Mouse (Mus musculus) kidney, embryonic 15.5 days (tissue): ENCODE data around the gene Npr1. TPM values are rescaled to one million over a fixed set of nuclear protein-coding genes. Genes with fewer than 3 reads are reported as not detected.
A peak's percentile ranks its signal among the peaks of the same experiment; 100 is the strongest.

Experiments used
- ATAC-seq: fragments of 200-750 bp; cut with Nextera tagmentation; replicated peaks from 2 replicates; pipeline ENCODE4 v1.8.0; 2017; ENCODE audit warnings: moderate TSS enrichment; ENCODE audit not compliant: low FRiP score
- H3K27ac ChIP-seq: fragments of 300-500 bp; sonication (generic); 2 replicates; pipeline ENCODE4 v1.5.1; 2015; ENCODE audit warnings: mild to moderate bottlenecking, inconsistent platforms
- H3K27me3 ChIP-seq: fragments of 300-500 bp; sonication (generic); 2 replicates; pipeline ENCODE4 v1.6.1; 2015; ENCODE audit warnings: inconsistent platforms
- H3K36me3 ChIP-seq: fragments of 300-500 bp; sonication (generic); 2 replicates; pipeline ENCODE4 v1.6.1; 2015; ENCODE audit warnings: inconsistent platforms
- H3K4me1 ChIP-seq: fragments of 300-500 bp; sonication (generic); 2 replicates; pipeline ENCODE4 v1.6.1; 2015; ENCODE audit warnings: inconsistent platforms
- H3K4me2 ChIP-seq: fragments of 300-500 bp; sonication (generic); 2 replicates; pipeline ENCODE4 v1.6.1; 2015; ENCODE audit warnings: moderate library complexity, mild to moderate bottlenecking, inconsistent platforms
- H3K4me3 ChIP-seq: fragments of 300-500 bp; sonication (generic); replicated peaks from 2 replicates; pipeline ENCODE4 v1.5.1; 2015; ENCODE audit warnings: mild to moderate bottlenecking, inconsistent platforms
- H3K9ac ChIP-seq: fragments of 300-500 bp; sonication (generic); 2 replicates; pipeline ENCODE4 v1.6.1; 2015; ENCODE audit warnings: mild to moderate bottlenecking, inconsistent platforms
- H3K9me3 ChIP-seq: fragments of 300-500 bp; sonication (generic); replicated peaks from 2 replicates; pipeline ENCODE4 v1.6.1; 2016; ENCODE audit warnings: inconsistent platforms
- WGBS: fragments of 180-500 bp; shearing (Covaris S2); methylation state at CpG from one replicate; pipeline ENCODE4 v1.1.7; 2015; ENCODE audit warnings: mixed read lengths; 5-methylcytosine and 5-hydroxymethylcytosine counted together
- polyA plus RNA-seq: library from polyadenylated mRNA; unstranded; fragments of >200 nt; fragmentation: Nextera tagmentation; extraction: Ambion mirVana; gene quantifications from 2 replicates; pipeline ENCODE4 v1.2.1, GENCODE M21; 2015

Npr1 gene
- polyA plus RNA-seq, 1 experiment from 2014 or later, result 16.2 TPM

- no peaks in the 10 kb centered on the region for H3K36me3 ChIP-seq
- 18% methylated on average over 7 of the region's 7 CpGs for WGBS
- peaks cover 41% of the 10 kb centered on the region for H3K4me1 ChIP-seq
- peak overlapping the region; percentile 59 for H3K4me2 ChIP-seq
- peak overlapping the region; percentile 31 for H3K4me3 ChIP-seq
- peak overlapping the region; percentile 96 for H3K27ac ChIP-seq
- H3K27me3 ChIP-seq, result no peaks in the 10 kb centered on the region
- peak overlapping the region; percentile 29; the same call in 1 of the 2 replicates for H3K9ac ChIP-seq
- ATAC-seq, result peak; percentile 46
- no peaks in the 10 kb centered on the region for H3K9me3 ChIP-seq
Measured at GRCm38 (mm10) chr3:90447123-90447494, 18.6 kb downstream of the Npr1 start.

DNA sequence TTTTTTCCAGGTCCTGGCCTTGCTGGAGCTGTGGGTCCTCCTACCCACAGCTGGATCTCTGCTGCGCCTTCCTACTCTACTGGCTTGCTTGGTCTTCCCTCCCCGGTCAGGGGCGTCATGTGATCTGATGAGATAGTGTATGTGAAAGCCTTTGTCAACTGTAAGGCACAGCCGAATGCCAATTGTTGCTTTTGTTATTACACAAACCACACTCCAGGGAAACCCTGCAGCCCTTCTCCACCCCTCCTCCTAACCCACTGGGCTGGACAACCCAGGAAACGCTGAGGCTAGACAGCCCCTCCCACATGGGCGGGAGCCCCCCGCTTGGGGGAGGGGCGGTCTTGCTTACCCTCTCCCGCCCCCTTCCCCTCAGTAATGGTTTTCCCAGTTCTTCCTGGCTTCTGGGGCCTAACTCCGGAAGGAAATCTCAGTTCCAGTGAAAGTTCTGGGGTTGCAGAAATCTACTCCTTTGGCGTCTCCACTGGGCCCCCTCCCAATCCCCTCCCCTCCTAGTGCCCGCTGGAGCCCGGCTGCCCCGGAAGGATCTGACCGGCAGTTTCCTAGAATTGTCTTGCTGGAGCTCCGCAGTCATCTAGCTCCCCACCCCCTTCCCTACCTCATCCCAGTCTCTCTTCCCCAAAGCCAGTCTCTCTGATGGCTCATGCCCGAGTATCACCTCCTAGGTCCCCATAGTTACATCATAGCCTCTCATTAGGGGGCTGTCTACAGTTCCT is 19.1 kb downstream of the Npr1 start:
- no peaks in the 10 kb centered on the region for H3K36me3 ChIP-seq
- H3K27me3 ChIP-seq, result no peaks in the 10 kb centered on the region
- peak overlapping the region; percentile 31 for H3K4me3 ChIP-seq
- H3K9me3 ChIP-seq, result no peaks in the 10 kb centered on the region
- peak overlapping the region; percentile 59 for H3K4me2 ChIP-seq
- peaks cover 40% of the 10 kb centered on the region for H3K4me1 ChIP-seq
- H3K27ac ChIP-seq, result peak overlapping the region; percentile 96
- ATAC-seq, result peak; percentile 95
- 1% methylated on average over 17 of the region's 17 CpGs for WGBS
- peak overlapping the region; percentile 29; the same call in 1 of the 2 replicates for H3K9ac ChIP-seq

- peak; percentile 30; the same call in 1 of the 2 replicates for ATAC-seq
- H3K9ac ChIP-seq, result no peak overlapping the region
- H3K4me2 ChIP-seq, result peak overlapping the region; percentile 59
Measured at GRCm38 (mm10) chr3:90445417-90446200, 20.1 kb downstream of the Npr1 start.

GRCm38 (mm10) chr3:90443977-90444376 is 21.7 kb downstream of the Npr1 start:
- Histone ChIP-seq H3K4me2 (no peak overlapping the region), H3K9ac (no peak overlapping the region), H3K9me3 (no peaks in the 10 kb centered on the region), H3K4me3 (no peak overlapping the region), H3K27me3 (no peaks in the 10 kb centered on the region), H3K4me1 (peaks cover 29% of the 10 kb centered on the region), H3K27ac (0 out of 2 replicates have a peak overlapping the region, but pooled peaks have one; percentile 10), H3K36me3 (no peaks in the 10 kb centered on the region)
- ATAC-seq, result no peak
- 87% methylated on average over 3 of the region's 3 CpGs for WGBS

More at GRCm38 (mm10) chr3:90445417-90446200, 20.1 kb downstream of the Npr1 start:
- peaks cover 32% of the 10 kb centered on the region for H3K4me1 ChIP-seq
- peak overlapping the region; percentile 96 for H3K27ac ChIP-seq
- H3K9me3 ChIP-seq, result no peaks in the 10 kb centered on the region
- no peaks in the 10 kb centered on the region for H3K27me3 ChIP-seq
- peak overlapping the region; percentile 31 for H3K4me3 ChIP-seq
- 55% methylated on average over 11 of the region's 11 CpGs for WGBS
- H3K36me3 ChIP-seq, result no peaks in the 10 kb centered on the region

GRCm38 (mm10) chr3:90440756-90441155 is 24.9 kb downstream of the Npr1 start:
- Histone ChIP-seq H3K4me1 (peaks cover 6% of the 10 kb centered on the region), H3K9ac (no peak overlapping the region), H3K36me3 (no peaks in the 10 kb centered on the region), H3K4me2 (no peak overlapping the region), H3K9me3 (no peaks in the 10 kb centered on the region), H3K27me3 (no peaks in the 10 kb centered on the region), H3K4me3 (no peak overlapping the region), H3K27ac (no peak overlapping the region)
- WGBS, result 80% methylated on average over 2 of the region's 2 CpGs
- ATAC-seq, result no peak

DNA sequence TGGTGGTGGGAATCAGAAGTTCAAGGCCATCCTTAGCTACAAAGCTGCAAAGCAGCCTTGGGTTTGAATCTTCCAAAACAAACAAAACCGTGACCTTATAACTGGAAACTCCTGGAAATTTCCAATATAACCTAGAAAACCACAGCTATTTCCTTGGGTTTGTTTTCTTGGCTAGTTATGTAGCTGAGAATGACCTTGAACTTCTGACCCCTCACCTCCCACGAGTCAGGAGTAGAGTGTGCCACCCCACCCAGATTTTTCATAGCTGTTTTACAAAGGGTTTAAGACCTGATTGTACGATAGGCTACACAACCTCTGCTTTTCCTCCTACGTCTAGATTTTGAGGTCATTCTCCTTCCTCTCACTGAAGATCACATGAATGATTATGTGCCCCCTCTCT is 28.5 kb downstream of the Npr1 start:
- no peak for ATAC-seq

GRCm38 (mm10) chr3:90434073-90434730 is 31.5 kb downstream of the Npr1 start:
- H3K4me1 ChIP-seq, result peaks cover 32% of the 10 kb centered on the region
- no peak for ATAC-seq
- H3K27ac ChIP-seq, result peak overlapping the region; percentile 99
- H3K9me3 ChIP-seq, result no peaks in the 10 kb centered on the region
- 48% methylated on average over 11 of the region's 11 CpGs for WGBS
- H3K9ac ChIP-seq, result peak overlapping the region; percentile 34
- H3K4me2 ChIP-seq, result peak overlapping the region; percentile 77
- no peaks in the 10 kb centered on the region for H3K27me3 ChIP-seq
- peaks cover 1% of the 10 kb centered on the region; the same call in 1 of the 2 replicates for H3K36me3 ChIP-seq
- H3K4me3 ChIP-seq, result peak overlapping the region; percentile 80

More for the DNA sequence above, 28.5 kb downstream of the Npr1 start:
- Histone ChIP-seq H3K9ac (no peak overlapping the region), H3K4me1 (peaks cover 8% of the 10 kb centered on the region), H3K4me3 (no peak overlapping the region), H3K27ac (no peak overlapping the region), H3K4me2 (no peak overlapping the region), H3K9me3 (no peaks in the 10 kb centered on the region), H3K36me3 (no peaks in the 10 kb centered on the region), H3K27me3 (no peaks in the 10 kb centered on the region)
- 53% methylated on average over 4 of the region's 4 CpGs for WGBS

- peak within 1 kb of the TSS; percentile 77 for H3K4me2 ChIP-seq
- H3K27ac ChIP-seq, result peak within 1 kb of the TSS; percentile 99
- peaks cover 39% of the 10 kb centered on the region for H3K4me1 ChIP-seq
- H3K27me3 ChIP-seq, result no peaks in the 10 kb centered on the region
- no peaks in the 10 kb centered on the region for H3K9me3 ChIP-seq
- H3K36me3 ChIP-seq, result peaks cover 4% of the 10 kb centered on the region; the same call in 1 of the 2 replicates
- H3K9ac ChIP-seq, result peak within 1 kb of the TSS; percentile 78
- peak; percentile 99 for ATAC-seq
- peak within 1 kb of the TSS; percentile 80 for H3K4me3 ChIP-seq
- WGBS, result under 1% methylated on average over 52 of the region's 52 CpGs
Measured at GRCm38 (mm10) chr3:90433381-90434020, 32.2 kb downstream of the Npr1 start, which contains the start of gene Ints3. Gene Ints3 (minus strand): TSS chr3:90433622.

DNA sequence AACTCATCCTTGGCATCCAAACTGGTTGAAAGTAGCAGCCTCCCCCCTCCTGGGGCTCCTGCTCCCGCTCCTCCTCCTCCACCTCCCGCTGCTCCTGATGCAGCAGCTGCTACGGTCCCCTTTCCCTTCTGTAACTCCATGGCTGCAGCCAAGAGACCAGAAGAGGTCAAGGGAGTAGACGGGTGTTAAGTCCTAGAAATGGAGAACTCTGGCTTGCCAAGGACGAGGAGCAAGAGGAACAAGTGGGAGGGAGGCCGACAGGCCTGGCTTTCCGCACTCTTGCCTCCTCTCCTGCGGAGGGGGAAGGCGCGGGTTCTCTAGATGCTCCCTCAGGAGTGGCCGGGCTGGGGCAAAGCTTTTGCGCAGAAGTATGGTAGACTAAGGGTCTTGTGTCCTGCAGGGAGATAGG is 32.9 kb downstream of the Npr1 start:
- H3K4me2 ChIP-seq, result peak overlapping the region; percentile 77
- peaks cover 4% of the 10 kb centered on the region; the same call in 1 of the 2 replicates for H3K36me3 ChIP-seq
- H3K4me1 ChIP-seq, result peaks cover 46% of the 10 kb centered on the region
- H3K9ac ChIP-seq, result peak overlapping the region; percentile 78
- no peaks in the 10 kb centered on the region for H3K27me3 ChIP-seq
- H3K9me3 ChIP-seq, result no peaks in the 10 kb centered on the region
- H3K4me3 ChIP-seq, result peak overlapping the region; percentile 80
- H3K27ac ChIP-seq, result peak overlapping the region; percentile 99
- 0% methylated on average over 12 of the region's 12 CpGs for WGBS
- ATAC-seq, result peak; percentile 37

DNA sequence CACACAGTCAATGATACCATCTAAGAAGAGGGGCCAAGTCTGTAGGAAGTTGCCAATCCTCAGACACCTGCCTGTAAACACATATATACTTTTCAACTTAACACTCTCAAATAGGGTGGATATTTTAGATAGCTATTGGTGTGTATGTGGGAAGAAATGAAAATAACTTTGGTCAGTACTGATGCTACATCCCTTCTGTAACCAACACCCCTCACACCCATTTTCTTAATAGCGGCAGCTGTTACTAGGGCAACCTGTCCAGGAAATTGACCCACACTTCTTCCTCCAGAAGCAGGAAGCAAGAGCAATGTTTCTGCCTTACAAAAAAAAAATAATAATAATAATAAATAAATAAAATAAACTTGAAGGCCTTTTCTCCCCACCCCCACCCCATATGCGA is 33.3 kb downstream of the Npr1 start:
- peak overlapping the region; percentile 80 for H3K4me3 ChIP-seq
- peak overlapping the region; percentile 78 for H3K9ac ChIP-seq
- H3K36me3 ChIP-seq, result peaks cover 4% of the 10 kb centered on the region; the same call in 1 of the 2 replicates
- no peaks in the 10 kb centered on the region for H3K9me3 ChIP-seq
- no peaks in the 10 kb centered on the region for H3K27me3 ChIP-seq
- H3K27ac ChIP-seq, result peak overlapping the region; percentile 99; the same call in 1 of the 2 replicates
- H3K4me2 ChIP-seq, result peak overlapping the region; percentile 77
- peaks cover 49% of the 10 kb centered on the region for H3K4me1 ChIP-seq
- WGBS, result 9% methylated on average over 2 of the region's 2 CpGs
- ATAC-seq, result no peak

GRCm38 (mm10) chr3:90429576-90429975 is 36.1 kb downstream of the Npr1 start:
- 83% methylated on average over 3 of the region's 3 CpGs for WGBS
- Histone ChIP-seq H3K4me1 (peaks cover 54% of the 10 kb centered on the region), H3K27ac (no peak overlapping the region)

More at GRCm38 (mm10) chr3:90429576-90429975, 36.1 kb downstream of the Npr1 start:
- no peak for ATAC-seq
- H3K36me3 ChIP-seq, result peaks cover 12% of the 10 kb centered on the region; the same call in 1 of the 2 replicates
- no peak overlapping the region for H3K4me2 ChIP-seq
- no peak overlapping the region for H3K4me3 ChIP-seq
- no peak overlapping the region for H3K9ac ChIP-seq
- no peaks in the 10 kb centered on the region for H3K9me3 ChIP-seq
- H3K27me3 ChIP-seq, result no peaks in the 10 kb centered on the region
